Mouse (Mus musculus): ENCODE data around the gene Guca2a.

DNA sequence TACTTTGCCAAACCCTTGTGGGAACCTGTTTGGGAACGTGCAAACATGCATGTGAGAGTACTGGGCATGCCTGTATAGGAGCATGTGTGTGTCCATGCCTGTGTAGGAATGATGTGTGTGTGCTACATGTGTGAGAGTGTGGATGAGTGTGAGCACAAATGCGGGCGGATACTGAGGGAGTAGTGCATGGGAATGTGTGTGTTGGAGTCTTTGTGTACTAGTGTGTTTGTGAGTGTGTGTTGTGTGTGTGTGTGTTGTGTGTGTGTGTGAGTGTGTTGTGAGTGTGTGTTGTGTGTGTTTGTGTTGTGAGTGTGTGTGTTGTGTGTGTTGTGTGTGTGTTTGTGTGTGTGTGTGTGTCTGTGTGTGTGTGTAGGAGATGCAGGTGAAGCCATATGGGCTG is 30.7 kb downstream of the Guca2a start:
- TF ChIP-seq POLR2A (IDR thresholded peaks at IDR 0.05; ENCODE audit: extremely low read depth, insufficient read depth, low read length): no peak
- no peak for TF ChIP-seq CTCF (IDR thresholded peaks at IDR 0.05; ENCODE audit: low read depth, low read length)
